Mouse (Mus musculus): Measurements from ENCODE around the gene C1qa.

DNA sequence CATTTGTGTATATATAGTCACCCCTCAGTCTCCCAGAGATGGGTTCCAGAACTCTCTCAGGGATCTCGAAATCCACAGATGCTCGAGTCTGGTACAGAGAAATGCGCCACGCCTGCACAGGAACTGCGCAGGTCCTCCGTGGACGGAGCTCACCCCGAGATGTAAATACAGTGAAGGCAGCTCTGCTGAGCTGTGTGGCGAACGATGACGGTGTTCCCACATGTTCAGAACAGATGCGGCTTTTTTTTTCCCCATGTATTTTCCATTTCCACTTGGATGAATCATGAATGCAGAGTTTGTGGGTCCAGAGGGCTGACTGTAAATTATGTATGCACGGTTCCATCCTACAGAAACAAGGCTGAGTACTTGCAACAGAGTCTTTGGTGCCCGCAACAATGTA is 23.6 kb downstream of the C1qa start:
- TF ChIP-seq POLR2A (IDR thresholded peaks at IDR 0.05; ENCODE audit: borderline replicate concordance, low read depth, low read length) = no peak
- TF ChIP-seq CTCF (IDR thresholded peaks at IDR 0.05; ENCODE audit: low read depth, low read length) = no peak

All from bone marrow macrophage, adult 2 months (primary cell).